Mouse (Mus musculus): ENCODE results near the gene Tns3.

DNA sequence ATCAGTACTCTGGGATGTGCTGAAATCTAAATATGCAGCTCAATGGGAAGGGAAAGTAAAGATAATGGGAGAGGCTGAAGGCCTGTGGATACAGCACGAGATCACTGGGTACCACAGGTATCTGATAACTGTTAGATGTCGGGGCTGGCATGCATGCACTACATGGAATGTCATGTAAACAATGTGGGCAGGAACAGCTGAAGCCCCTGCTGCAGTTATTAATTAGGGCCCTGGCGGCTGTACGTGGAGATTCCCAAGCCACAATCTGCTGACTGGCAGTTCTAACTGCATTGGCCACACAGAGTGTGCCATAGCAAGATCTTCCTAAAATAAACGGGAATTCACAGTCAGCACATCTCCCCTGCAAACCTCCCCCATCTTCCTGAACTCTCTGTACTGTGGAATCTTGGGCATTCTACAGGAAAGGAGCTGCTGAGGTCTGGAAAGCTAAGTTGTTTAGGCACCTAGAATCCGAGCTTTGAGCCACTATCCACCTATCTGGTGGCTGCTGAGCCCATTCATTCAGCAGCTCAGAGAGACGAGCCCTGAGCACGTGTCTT lies 170.3 kb downstream of the Tns3 start:
- TF ChIP-seq CTCF (IDR thresholded peaks at IDR 0.05; ENCODE audit: borderline replicate concordance, control insufficient read depth, extremely low read depth, insufficient read depth, low read length, poor library complexity) = no peak
- TF ChIP-seq POLR2A (IDR thresholded peaks at IDR 0.05; ENCODE audit: control insufficient read depth, extremely low read depth, insufficient read depth, low read length, poor library complexity) = no peak

Data from thymus, adult 2 months (tissue).